Mouse (Mus musculus): ENCODE measurements at regions not wholly inside any gene's neighbourhood (a gene's known extent, or its start where the extent isn't known, plus 50 kb on each side); places are given as distances from the start of the nearest gene placed in this dataset.

GRCm38 (mm10) chr2:75202587-75203220 lies 377.1 kb downstream of the Mtx2 start:
- Histone ChIP-seq H3K9ac (ENCODE audit: low read depth, low read length) (no peak overlapping the region), H3K27me3 (ENCODE audit: control insufficient read depth, insufficient read depth, low read depth, low read length) (no peaks in the 10 kb centered on the region), H3K4me2 (ENCODE audit: low read depth, low read length) (no peak overlapping the region), H3K9me3 (replicated peaks; ENCODE audit: control insufficient read depth, low read length) (no peaks in the 10 kb centered on the region), H3K4me1 (ENCODE audit: control insufficient read depth, low read depth, low read length) (no peaks in the 10 kb centered on the region), H3K36me3 (ENCODE audit: control insufficient read depth, insufficient read depth) (no peaks in the 10 kb centered on the region), H3K27ac (ENCODE audit: low read length) (no peak overlapping the region), H3K4me3 (ENCODE audit: low read depth, low read length) (no peak overlapping the region)
- WGBS (ENCODE audit: insufficient replicate concordance) = 46% methylated on average over 7 of the region's 7 CpGs
- ATAC-seq (ENCODE audit: low read depth) = no peak

GRCm38 (mm10) chr2:75208821-75209758 lies 383.5 kb downstream of the Mtx2 start:
- Histone ChIP-seq H3K9me3 (replicated peaks; ENCODE audit: control insufficient read depth, low read length) (no peaks in the 10 kb centered on the region), H3K4me2 (ENCODE audit: low read depth, low read length) (no peak overlapping the region)
- WGBS (ENCODE audit: insufficient replicate concordance) = 63% methylated on average over 27 of the region's 27 CpGs

GRCm38 (mm10) chr2:75209790-75210583 lies 384.4 kb downstream of the Mtx2 start:
- Histone ChIP-seq H3K4me3 (ENCODE audit: low read depth, low read length) (no peak overlapping the region), H3K4me1 (ENCODE audit: control insufficient read depth, low read depth, low read length) (no peaks in the 10 kb centered on the region), H3K36me3 (ENCODE audit: control insufficient read depth, insufficient read depth) (no peaks in the 10 kb centered on the region), H3K4me2 (ENCODE audit: low read depth, low read length) (no peak overlapping the region), H3K9ac (ENCODE audit: low read depth, low read length) (no peak overlapping the region), H3K27me3 (ENCODE audit: control insufficient read depth, insufficient read depth, low read depth, low read length) (no peaks in the 10 kb centered on the region), H3K27ac (ENCODE audit: low read length) (no peak overlapping the region), H3K9me3 (replicated peaks; ENCODE audit: control insufficient read depth, low read length) (no peaks in the 10 kb centered on the region)
- WGBS (ENCODE audit: insufficient replicate concordance) = 71% methylated on average over 17 of the region's 17 CpGs
- no peak for ATAC-seq (ENCODE audit: low read depth)

More at GRCm38 (mm10) chr2:75208821-75209758, 383.5 kb downstream of the Mtx2 start:
- Histone ChIP-seq H3K27ac (ENCODE audit: low read length) (no peak overlapping the region), H3K4me3 (ENCODE audit: low read depth, low read length) (no peak overlapping the region), H3K27me3 (ENCODE audit: control insufficient read depth, insufficient read depth, low read depth, low read length) (no peaks in the 10 kb centered on the region), H3K36me3 (ENCODE audit: control insufficient read depth, insufficient read depth) (no peaks in the 10 kb centered on the region), H3K9ac (ENCODE audit: low read depth, low read length) (no peak overlapping the region), H3K4me1 (ENCODE audit: control insufficient read depth, low read depth, low read length) (no peaks in the 10 kb centered on the region)
- ATAC-seq (ENCODE audit: low read depth) = no peak

GRCm38 (mm10) chr2:75216931-75217330 lies 391.3 kb downstream of the Mtx2 start:
- Histone ChIP-seq H3K4me1 (ENCODE audit: control insufficient read depth, low read depth, low read length) (no peaks in the 10 kb centered on the region), H3K27ac (ENCODE audit: low read length) (no peak overlapping the region), H3K36me3 (ENCODE audit: control insufficient read depth, insufficient read depth) (no peaks in the 10 kb centered on the region), H3K4me2 (ENCODE audit: low read depth, low read length) (no peak overlapping the region), H3K27me3 (ENCODE audit: control insufficient read depth, insufficient read depth, low read depth, low read length) (no peaks in the 10 kb centered on the region), H3K4me3 (ENCODE audit: low read depth, low read length) (no peak overlapping the region), H3K9me3 (replicated peaks; ENCODE audit: control insufficient read depth, low read length) (no peaks in the 10 kb centered on the region), H3K9ac (ENCODE audit: low read depth, low read length) (no peak overlapping the region)
- 47% methylated on average over 5 of the region's 5 CpGs for WGBS (ENCODE audit: insufficient replicate concordance)
- ATAC-seq (ENCODE audit: low read depth) = no peak

- Histone ChIP-seq H3K9ac (ENCODE audit: low read depth, low read length) (no peak overlapping the region), H3K36me3 (ENCODE audit: control insufficient read depth, insufficient read depth) (no peaks in the 10 kb centered on the region), H3K4me1 (ENCODE audit: control insufficient read depth, low read depth, low read length) (no peaks in the 10 kb centered on the region), H3K27ac (ENCODE audit: low read length) (no peak overlapping the region), H3K4me3 (ENCODE audit: low read depth, low read length) (no peak overlapping the region), H3K9me3 (replicated peaks; ENCODE audit: control insufficient read depth, low read length) (no peaks in the 10 kb centered on the region), H3K4me2 (ENCODE audit: low read depth, low read length) (no peak overlapping the region), H3K27me3 (ENCODE audit: control insufficient read depth, insufficient read depth, low read depth, low read length) (no peaks in the 10 kb centered on the region)
- no peak for ATAC-seq (ENCODE audit: low read depth)
- WGBS (ENCODE audit: insufficient replicate concordance) = 64% methylated on average over 8 of the region's 8 CpGs
Observed at GRCm38 (mm10) chr2:75220775-75221359, 395.3 kb downstream of the Mtx2 start.

- H3K4me1 ChIP-seq (ENCODE audit: control insufficient read depth, low read depth, low read length) = no peaks in the 10 kb centered on the region
- ATAC-seq (ENCODE audit: low read depth) = no peak
- no peaks in the 10 kb centered on the region for H3K36me3 ChIP-seq (ENCODE audit: control insufficient read depth, insufficient read depth)
- no peaks in the 10 kb centered on the region for H3K9me3 ChIP-seq (replicated peaks; ENCODE audit: control insufficient read depth, low read length)
- no peak overlapping the region for H3K4me2 ChIP-seq (ENCODE audit: low read depth, low read length)
- no peak overlapping the region for H3K9ac ChIP-seq (ENCODE audit: low read depth, low read length)
- no peaks in the 10 kb centered on the region for H3K27me3 ChIP-seq (ENCODE audit: control insufficient read depth, insufficient read depth, low read depth, low read length)
- WGBS (ENCODE audit: insufficient replicate concordance) = 57% methylated on average over 5 of the region's 5 CpGs
- H3K4me3 ChIP-seq (ENCODE audit: low read depth, low read length) = no peak overlapping the region
- no peak overlapping the region for H3K27ac ChIP-seq (ENCODE audit: low read length)
Observed at GRCm38 (mm10) chr2:75224443-75224842, 398.8 kb downstream of the Mtx2 start.

- H3K4me2 ChIP-seq (ENCODE audit: low read depth, low read length) = no peak overlapping the region
- H3K36me3 ChIP-seq (ENCODE audit: control insufficient read depth, insufficient read depth) = no peaks in the 10 kb centered on the region
- no peaks in the 10 kb centered on the region for H3K27me3 ChIP-seq (ENCODE audit: control insufficient read depth, insufficient read depth, low read depth, low read length)
- no peaks in the 10 kb centered on the region for H3K9me3 ChIP-seq (replicated peaks; ENCODE audit: control insufficient read depth, low read length)
- H3K9ac ChIP-seq (ENCODE audit: low read depth, low read length) = no peak overlapping the region
- no peak overlapping the region for H3K27ac ChIP-seq (ENCODE audit: low read length)
- ATAC-seq (ENCODE audit: low read depth) = no peak
- WGBS (ENCODE audit: insufficient replicate concordance) = 56% methylated on average over 1 of the region's 1 CpGs
- no peak overlapping the region for H3K4me3 ChIP-seq (ENCODE audit: low read depth, low read length)
- H3K4me1 ChIP-seq (ENCODE audit: control insufficient read depth, low read depth, low read length) = no peaks in the 10 kb centered on the region
Observed at GRCm38 (mm10) chr2:75240976-75241375, 415.4 kb downstream of the Mtx2 start.

GRCm38 (mm10) chr2:75244311-75245033 lies 414.6 kb upstream of the Hnrnpa3 start:
- WGBS (ENCODE audit: insufficient replicate concordance) = 57% methylated on average over 17 of the region's 17 CpGs
- Histone ChIP-seq H3K9me3 (replicated peaks; ENCODE audit: control insufficient read depth, low read length) (no peaks in the 10 kb centered on the region), H3K4me2 (ENCODE audit: low read depth, low read length) (no peak overlapping the region), H3K9ac (ENCODE audit: low read depth, low read length) (no peak overlapping the region), H3K4me3 (ENCODE audit: low read depth, low read length) (no peak overlapping the region), H3K27me3 (ENCODE audit: control insufficient read depth, insufficient read depth, low read depth, low read length) (no peaks in the 10 kb centered on the region), H3K27ac (ENCODE audit: low read length) (no peak overlapping the region), H3K4me1 (ENCODE audit: control insufficient read depth, low read depth, low read length) (no peaks in the 10 kb centered on the region), H3K36me3 (ENCODE audit: control insufficient read depth, insufficient read depth) (no peaks in the 10 kb centered on the region)
- no peak for ATAC-seq (ENCODE audit: low read depth)
